Mouse (Mus musculus): ENCODE data around the gene Gm39115. TPM values are rescaled to one million over a fixed set of nuclear protein-coding genes. Genes with fewer than 3 reads are reported as not detected.

Gene Gm39115
- polyA plus RNA-seq (2012; rRNA removed; ENCODE audit: low replicate concordance): not detected in 2 replicates

DNA sequence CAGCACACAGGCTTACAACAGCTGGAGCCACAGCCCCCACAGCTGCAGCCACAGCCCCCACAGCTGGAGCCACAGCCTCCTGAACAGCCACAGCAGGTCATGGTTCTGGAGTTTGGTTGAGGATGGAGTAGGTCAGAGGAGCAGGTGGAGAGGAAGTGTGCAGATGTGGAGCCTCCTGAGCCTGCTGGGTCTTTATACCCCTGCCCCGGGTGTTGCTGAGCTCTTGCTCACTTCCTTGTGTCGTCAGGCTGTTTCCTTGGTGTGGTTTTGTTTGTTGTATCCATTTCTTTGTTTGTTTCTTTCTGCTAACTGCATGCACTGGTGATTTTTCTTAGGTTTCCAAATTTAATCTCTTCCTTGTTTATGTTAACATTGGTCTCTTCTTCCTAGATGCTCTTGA is at the start of gene Gm39115:
Gene Gm39115, minus strand, starts transcription at position 101 of the 400 bp plus-strand sequence.

DNA sequence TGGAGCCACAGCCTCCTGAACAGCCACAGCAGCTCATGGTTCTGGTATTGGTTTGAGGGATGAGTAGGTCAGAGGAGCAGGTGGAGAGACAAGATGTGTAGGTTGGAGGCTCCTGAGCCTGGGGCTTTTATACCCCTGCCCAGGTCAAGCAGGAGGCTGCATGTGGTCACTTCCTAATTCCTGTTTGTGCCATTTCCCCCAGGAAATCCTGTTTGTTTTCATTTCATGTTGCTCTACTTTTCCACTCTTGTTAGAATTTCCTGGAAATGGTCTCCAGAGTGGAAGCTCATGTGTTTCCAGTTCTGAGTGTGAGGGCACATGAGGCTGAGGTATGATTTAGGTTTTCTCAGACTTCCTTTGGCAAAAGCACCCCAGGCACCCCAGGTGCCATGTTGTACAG is 40.1 kb upstream of the Gm39115 start, which contains the start of gene Krtap5-2:
Gene Krtap5-2, minus strand, starts transcription at position 101 of the 400 bp plus-strand sequence.

DNA sequence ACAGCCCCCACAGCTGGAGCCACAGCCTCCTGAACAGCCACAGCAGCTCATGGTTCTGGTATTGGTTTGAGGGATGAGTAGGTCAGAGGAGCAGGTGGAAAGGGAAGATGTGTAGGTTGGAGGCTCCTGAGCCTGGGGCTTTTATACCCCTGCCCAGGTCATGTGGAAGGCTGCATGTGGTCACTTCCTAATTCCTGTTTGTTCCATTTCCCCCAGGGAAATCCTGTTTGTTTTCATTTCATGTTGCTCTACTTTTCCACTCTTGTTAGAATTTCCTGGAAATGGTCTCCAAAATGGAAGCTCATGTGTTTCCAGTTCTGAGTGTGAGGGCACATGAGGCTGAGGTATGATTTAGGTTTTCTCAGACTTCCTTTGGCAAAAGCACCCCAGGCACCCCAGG is 29.8 kb upstream of the Gm39115 start, which contains the start of gene Gm4553:
Gene Gm4553, minus strand, starts transcription at position 101 of the 400 bp plus-strand sequence.

DNA sequence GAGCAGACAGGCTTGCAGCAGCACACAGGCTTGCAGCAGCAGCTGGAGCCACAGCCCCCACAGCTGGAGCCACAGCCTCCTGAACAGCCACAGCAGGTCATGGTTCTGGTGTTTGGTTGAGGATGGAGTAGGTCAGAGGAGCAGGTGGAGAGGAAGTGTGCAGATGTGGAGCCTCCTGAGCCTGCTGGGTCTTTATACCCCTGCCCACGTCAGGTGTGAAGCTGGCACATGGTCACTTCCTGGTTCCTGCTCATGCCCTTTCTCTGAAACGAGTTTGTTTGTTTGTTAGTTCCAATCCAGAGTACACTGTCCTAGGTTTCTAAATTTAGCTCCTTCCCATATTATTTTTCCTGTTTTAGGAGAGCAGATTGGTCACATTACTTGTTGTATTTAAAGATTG is 21.2 kb upstream of the Gm39115 start, which contains the start of gene Gm29735:
Gene Gm29735, minus strand, starts transcription at position 101 of the 400 bp plus-strand sequence.

DNA sequence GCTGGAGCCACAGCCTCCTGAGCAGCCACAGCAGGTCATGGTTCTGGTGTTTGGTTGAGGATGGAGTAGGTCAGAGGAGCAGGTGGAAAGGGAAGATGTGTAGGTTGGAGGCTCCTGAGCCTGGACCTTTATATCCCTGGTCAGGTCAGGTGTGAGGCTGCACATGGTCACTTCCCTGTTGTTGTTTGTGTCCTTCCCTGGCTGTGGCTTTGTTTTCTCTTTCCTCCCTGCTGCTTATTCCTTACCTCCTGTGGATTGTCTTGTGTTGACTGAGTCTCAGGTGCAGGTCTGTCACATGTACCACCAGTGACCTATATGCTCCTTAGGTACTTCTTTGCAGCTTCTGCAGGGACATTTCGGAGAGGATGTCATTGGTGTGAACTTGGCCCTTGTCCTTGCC is 8.7 kb upstream of the Gm39115 start, which contains the start of gene Gm45337:
Gene Gm45337, minus strand, starts transcription at position 101 of the 400 bp plus-strand sequence.

DNA sequence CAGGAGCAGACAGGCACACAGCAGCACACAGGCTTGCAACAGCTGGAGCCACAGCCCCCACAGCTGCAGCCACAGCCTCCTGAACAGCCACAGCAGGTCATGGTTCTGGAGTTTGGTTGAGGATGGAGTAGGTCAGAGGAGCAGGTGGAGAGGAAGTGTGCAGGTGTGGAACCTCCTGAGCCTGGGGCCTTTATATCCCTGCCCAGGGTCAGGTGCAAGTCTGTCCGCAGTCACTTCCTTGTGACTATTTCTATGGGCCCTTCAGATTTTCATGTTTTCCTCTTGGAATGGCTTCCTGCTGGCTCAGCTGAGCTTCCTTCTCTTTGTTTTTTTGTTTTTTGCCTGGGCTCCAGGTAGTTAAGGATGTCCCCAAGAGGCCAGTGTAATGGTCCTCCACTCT is 15.2 kb downstream of the Gm39115 start, which contains the start of gene Gm45618:
Gene Gm45618, minus strand, starts transcription at position 101 of the 400 bp plus-strand sequence.

DNA sequence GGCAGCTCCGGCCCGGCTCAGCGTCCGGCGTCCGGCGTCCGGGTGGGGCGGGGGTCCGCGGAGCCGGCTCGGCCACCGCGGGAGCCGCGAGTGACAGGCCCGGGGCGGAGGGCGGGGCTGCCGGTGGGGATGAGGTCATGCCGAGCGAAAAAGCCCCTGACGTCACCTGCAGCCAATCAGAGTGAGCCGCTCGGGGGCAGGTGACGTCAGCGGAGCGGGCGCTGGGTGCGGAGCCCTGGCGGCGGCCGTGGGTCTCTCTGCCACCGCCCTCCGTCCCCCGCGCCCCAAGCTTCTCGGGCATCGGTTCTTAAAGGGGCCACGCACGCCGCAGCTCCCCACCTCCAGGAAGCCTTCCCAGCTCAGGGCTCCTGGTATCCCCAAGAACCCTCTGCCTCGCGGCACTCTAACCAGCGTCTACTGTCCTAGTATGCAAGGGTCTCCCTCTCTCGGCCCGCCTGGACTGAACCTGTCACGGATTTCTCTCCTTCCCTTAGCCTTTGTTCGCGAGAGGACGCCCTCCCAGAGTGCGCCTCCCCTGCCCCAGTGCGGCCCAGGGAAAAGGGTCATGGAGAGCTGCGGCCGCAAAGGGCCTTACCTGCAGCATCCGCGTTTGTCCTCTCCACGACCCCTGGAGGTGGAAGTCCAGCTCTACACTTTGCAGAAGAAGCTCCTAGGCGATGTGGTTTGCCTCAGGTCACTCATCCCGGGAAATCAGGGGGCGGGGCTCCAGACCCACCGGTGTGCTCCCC is 40.5 kb downstream of the Gm39115 start, which contains the start of gene Dusp8:
Gene Dusp8, minus strand, starts transcription at position 661 of the 749 bp plus-strand sequence.

Other genes with a start within 250 kb of the Gm39115 start
- gene Tollip, start 217.5 kb downstream of the Gm39115 start, polyA plus RNA-seq (2012; rRNA removed; ENCODE audit: low replicate concordance): 32.7 and 54.7 TPM in 2 replicates
- gene Brsk2, start 186.3 kb downstream of the Gm39115 start, polyA plus RNA-seq (2012; rRNA removed; ENCODE audit: low replicate concordance): 0.64 and 4.0 TPM in 2 replicates
- 30.2 and 35.8 TPM in 2 replicates for gene Mob2, start 75.0 kb downstream of the Gm39115 start, polyA plus RNA-seq (2012; rRNA removed; ENCODE audit: low replicate concordance)
- 11.0 and 11.1 TPM in 2 replicates for gene Dusp8, start 40.2 kb downstream of the Gm39115 start, polyA plus RNA-seq (2012; rRNA removed; ENCODE audit: low replicate concordance)
- gene Gm45618, start 15.3 kb downstream of the Gm39115 start, polyA plus RNA-seq (2012; rRNA removed; ENCODE audit: low replicate concordance): not detected in 2 replicates
- gene Gm45337, start 8.6 kb upstream of the Gm39115 start, polyA plus RNA-seq (2012; rRNA removed; ENCODE audit: low replicate concordance): not detected in 2 replicates
- gene Gm29735, start 21.1 kb upstream of the Gm39115 start, polyA plus RNA-seq (2012; rRNA removed; ENCODE audit: low replicate concordance): 0.33 TPM in 1 of 2 replicates, not detected in the other
- gene Gm4553, start 29.7 kb upstream of the Gm39115 start, polyA plus RNA-seq (2012; rRNA removed; ENCODE audit: low replicate concordance): not detected in 2 replicates
- gene Krtap5-2, start 40.0 kb upstream of the Gm39115 start, polyA plus RNA-seq (2012; rRNA removed; ENCODE audit: low replicate concordance): not detected in 2 replicates
- gene Gm10153, start 54.4 kb upstream of the Gm39115 start, polyA plus RNA-seq (2012; rRNA removed; ENCODE audit: low replicate concordance): not detected in 2 replicates
- gene Krtap5-3, start 65.3 kb upstream of the Gm39115 start, polyA plus RNA-seq (2012; rRNA removed; ENCODE audit: low replicate concordance): 0.14 TPM in 1 of 2 replicates, not detected in the other
- gene Gm7579, start 75.8 kb upstream of the Gm39115 start, polyA plus RNA-seq (2012; rRNA removed; ENCODE audit: low replicate concordance): not detected in 2 replicates
- 2.1 TPM in 1 of 2 replicates, not detected in the other for gene Krtap5-5, start 93.9 kb upstream of the Gm39115 start, polyA plus RNA-seq (2012; rRNA removed; ENCODE audit: low replicate concordance)
- not detected in 2 replicates for gene Gm40460, start 105.0 kb upstream of the Gm39115 start, polyA plus RNA-seq (2012; rRNA removed; ENCODE audit: low replicate concordance)
- gene Gm2431, start 122.3 kb upstream of the Gm39115 start, polyA plus RNA-seq (2012; rRNA removed; ENCODE audit: low replicate concordance): not detected in 2 replicates
- gene Gm4559, start 138.3 kb upstream of the Gm39115 start, polyA plus RNA-seq (2012; rRNA removed; ENCODE audit: low replicate concordance): not detected in 2 replicates
- gene Krtap5-1, start 161.1 kb upstream of the Gm39115 start, polyA plus RNA-seq (2012; rRNA removed; ENCODE audit: low replicate concordance): not detected in 2 replicates
- gene Krtap5-4, start 167.5 kb upstream of the Gm39115 start, polyA plus RNA-seq (2012; rRNA removed; ENCODE audit: low replicate concordance): not detected in 2 replicates
- 2.2 and 4.4 TPM in 2 replicates for gene Ifitm10, start 237.7 kb upstream of the Gm39115 start, polyA plus RNA-seq (2012; rRNA removed; ENCODE audit: low replicate concordance)
- gene Gm49369, start 246.6 kb upstream of the Gm39115 start, polyA plus RNA-seq (2012; rRNA removed; ENCODE audit: low replicate concordance): not detected in 2 replicates